Mouse (Mus musculus): ENCODE measurements around the gene Gm3194. TPM values are rescaled to one million over a fixed set of nuclear protein-coding genes. Genes with fewer than 3 reads are reported as not detected.
"Not testable (repeated sequence)": the region's sequence is repeated elsewhere in the genome, so short reads cannot be mapped to it uniquely, and the experiment has no call there.

Gm3194 gene
- under 1 TPM in 2 of 4 experiments, not detected in 2; 0.21 to 0.77 TPM for total RNA-seq (2022)

GRCm38 (mm10) chr14:5455367-5455766, at the start of gene Gm3194:
Gm3194 (minus strand) TSS chr14:5455467.
- DNase-seq: not testable (repeated sequence)

DNA sequence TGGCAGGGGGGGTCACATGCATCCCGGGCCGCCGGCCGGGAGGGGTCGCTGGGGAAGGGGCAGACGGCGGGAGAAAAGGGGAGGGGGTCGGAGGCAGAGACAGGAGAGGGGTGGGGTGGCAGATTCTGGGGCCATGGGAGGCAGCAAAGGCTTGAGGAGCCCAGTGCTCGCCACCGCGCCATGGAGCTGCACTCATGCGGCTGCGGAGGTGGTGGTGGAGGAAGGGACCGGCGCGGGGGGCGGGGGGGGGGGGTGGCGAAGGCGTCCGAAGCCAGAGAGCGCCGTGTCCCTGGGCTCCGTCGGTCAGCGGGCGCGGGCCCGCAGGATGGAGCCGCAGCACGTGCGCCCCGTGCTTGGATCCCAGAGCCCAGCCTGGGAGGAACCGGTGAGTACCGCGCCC, 46.1 kb upstream of the Gm3194 start, which contains the start of gene Gm3488:
TSS of gene Gm3488 (plus strand) at position 301 of the 400 bp plus-strand sequence.
- DNase-seq: not testable (repeated sequence)

DNA sequence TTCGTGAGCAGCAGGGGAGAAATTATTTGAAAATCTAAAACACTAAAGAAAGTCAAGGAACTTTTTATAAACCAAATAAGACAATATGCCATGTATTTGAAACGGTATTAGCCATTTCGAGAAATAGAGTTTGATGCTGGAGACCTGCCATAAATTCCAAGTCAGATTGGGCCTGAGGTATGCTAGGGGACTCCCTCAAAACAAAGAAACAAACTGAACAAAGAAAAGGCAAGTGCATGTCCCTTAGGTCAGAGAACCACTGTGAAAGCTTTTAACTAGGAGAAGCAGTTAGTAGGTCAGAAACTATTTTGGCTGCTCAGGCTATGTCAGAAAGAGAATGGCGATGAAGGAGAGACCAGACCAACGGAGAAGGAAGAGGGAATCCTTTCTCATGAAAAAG, 28.6 kb upstream of the Gm3194 start, which contains the start of gene Gm3187:
TSS of gene Gm3187 (plus strand) at position 301 of the 400 bp plus-strand sequence.
- not testable (repeated sequence) for DNase-seq

GRCm38 (mm10) chr14:5477730-5478129, 22.5 kb upstream of the Gm3194 start, which contains the start of gene Gm8246:
Gm8246 (minus strand) TSS chr14:5477830.
- not testable (repeated sequence) for DNase-seq

DNA sequence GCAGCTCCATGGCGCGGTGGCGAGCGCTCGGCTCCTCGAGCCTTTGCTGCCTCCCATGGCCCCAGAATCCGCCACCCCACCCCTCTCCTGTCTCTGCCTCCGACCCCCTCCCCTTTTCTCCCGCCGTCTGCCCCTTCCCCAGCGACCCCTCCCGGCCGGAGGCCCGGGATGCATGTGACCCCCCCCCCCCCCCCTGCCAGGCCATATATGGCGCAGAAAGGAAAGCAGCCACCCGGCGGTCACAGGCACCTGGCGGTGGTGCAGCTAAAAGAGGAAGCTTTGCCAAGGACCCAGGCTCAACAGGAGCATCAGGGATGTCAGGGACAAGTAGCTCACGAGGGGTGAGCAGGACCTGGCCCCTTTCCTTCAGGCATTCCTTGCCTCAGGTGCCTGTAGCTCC, 5.2 kb upstream of the Gm3194 start:
- not testable (repeated sequence) for DNase-seq

DNA sequence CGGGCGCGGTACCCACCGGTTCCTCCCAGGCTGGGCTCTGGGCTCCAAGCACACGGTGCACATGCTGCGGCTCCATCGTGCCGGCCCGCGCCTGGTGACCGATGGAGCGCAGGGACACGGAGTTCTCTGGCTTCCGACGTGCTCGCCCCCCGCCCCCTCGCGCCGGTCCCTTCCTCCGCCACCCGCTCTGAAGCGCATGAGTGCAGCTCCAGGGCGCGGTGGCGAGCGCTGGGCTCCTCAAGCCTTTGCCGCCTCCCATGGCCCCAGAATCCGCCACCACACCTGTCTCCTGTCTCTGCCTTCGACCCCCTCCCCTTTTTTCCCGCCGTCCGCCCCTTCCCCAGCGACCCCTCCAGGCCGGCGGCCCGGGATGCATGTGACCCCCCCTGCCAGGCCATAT, 66.3 kb downstream of the Gm3194 start, which contains the start of gene Gm3500:
TSS of gene Gm3500 (minus strand) at position 101 of the 400 bp plus-strand sequence.
- not testable (repeated sequence) for DNase-seq

Other genes starting within 250 kb of the Gm3194 start
- gene Gm3526, start 194.9 kb downstream of the Gm3194 start, total RNA-seq (2022): under 1 TPM in 1 of 4 experiments, not detected in 3; 0.28 TPM
- not detected for gene Gm3542, start 120.5 kb downstream of the Gm3194 start, total RNA-seq (2022)
- under 1 TPM in 1 of 4 experiments, not detected in 3; 0.24 TPM for gene Gm3500, start 66.4 kb downstream of the Gm3194 start, total RNA-seq (2022)
- gene Gm8246, start 22.4 kb upstream of the Gm3194 start, total RNA-seq (2022): not detected
- not detected for gene Gm3187, start 28.7 kb upstream of the Gm3194 start, total RNA-seq (2022)
- under 1 TPM in 1 of 4 experiments, not detected in 3; 0.20 TPM for gene Gm3488, start 46.2 kb upstream of the Gm3194 start, total RNA-seq (2022)
- gene Gm3532, start 83.0 kb upstream of the Gm3194 start, total RNA-seq (2022): not detected
- not detected for gene Gm8265, start 177.6 kb upstream of the Gm3194 start, total RNA-seq (2022)
- not detected for gene Gm9603, start 232.0 kb upstream of the Gm3194 start, total RNA-seq (2022)

Measured in adrenal gland, adult 8-10 months (tissue).